Mouse (Mus musculus) embryonic facial prominence, embryonic 15.5 days (tissue): ENCODE data around the gene U2af1l4. TPM values are rescaled to one million over a fixed set of nuclear protein-coding genes. Genes with fewer than 3 reads are reported as not detected.

Source experiments
- ATAC-seq: fragments of 200-750 bp; cut with Nextera tagmentation; 2 replicates; pipeline ENCODE4 v1.8.0; 2017; ENCODE audit warnings: low read depth, moderate TSS enrichment; ENCODE audit not compliant: insufficient number of reproducible peaks, low FRiP score, low TSS enrichment
- H3K27ac ChIP-seq: fragments of 300-500 bp; sonication (generic); replicated peaks from 2 replicates; pipeline ENCODE4 v1.5.1; 2015; ENCODE audit warnings: mild to moderate bottlenecking, inconsistent platforms
- H3K27me3 ChIP-seq: fragments of 300-500 bp; sonication (generic); 2 replicates; pipeline ENCODE4 v1.6.1; 2015; ENCODE audit warnings: inconsistent platforms
- H3K36me3 ChIP-seq: fragments of 300-500 bp; sonication (generic); 2 replicates; pipeline ENCODE4 v1.6.1; 2015; ENCODE audit warnings: mild to moderate bottlenecking, inconsistent platforms
- H3K4me1 ChIP-seq: fragments of 300-500 bp; sonication (generic); 2 replicates; pipeline ENCODE4 v1.6.1; 2015; ENCODE audit warnings: inconsistent platforms
- H3K4me2 ChIP-seq: fragments of 300-500 bp; sonication (generic); replicated peaks from 2 replicates; pipeline ENCODE4 v1.6.1; 2015; ENCODE audit warnings: mild to moderate bottlenecking, inconsistent platforms
- H3K4me3 ChIP-seq: fragments of 300-500 bp; sonication (generic); replicated peaks from 2 replicates; pipeline ENCODE4 v1.5.1; 2015; ENCODE audit warnings: mild to moderate bottlenecking, inconsistent platforms
- H3K9ac ChIP-seq: fragments of 300-500 bp; sonication (generic); 2 replicates; pipeline ENCODE4 v1.6.1; 2015; ENCODE audit warnings: inconsistent platforms
- H3K9me3 ChIP-seq: fragments of 300-500 bp; sonication (generic); replicated peaks from 2 replicates; pipeline ENCODE4 v1.6.1; 2016; ENCODE audit warnings: inconsistent platforms
- WGBS: fragments of 180-500 bp; shearing (Covaris S2); methylation state at CpG from one replicate; pipeline ENCODE4 v1.1.7; 2015; 5-methylcytosine and 5-hydroxymethylcytosine counted together
- polyA plus RNA-seq: library from polyadenylated mRNA; unstranded; fragments of >200 nt; fragmentation: Nextera tagmentation; extraction: Ambion mirVana; gene quantifications from 2 replicates; pipeline ENCODE4 v1.2.1, GENCODE M21; 2015

The U2af1l4 gene
- 83.7 and 86.6 TPM in 2 replicates for polyA plus RNA-seq

DNA sequence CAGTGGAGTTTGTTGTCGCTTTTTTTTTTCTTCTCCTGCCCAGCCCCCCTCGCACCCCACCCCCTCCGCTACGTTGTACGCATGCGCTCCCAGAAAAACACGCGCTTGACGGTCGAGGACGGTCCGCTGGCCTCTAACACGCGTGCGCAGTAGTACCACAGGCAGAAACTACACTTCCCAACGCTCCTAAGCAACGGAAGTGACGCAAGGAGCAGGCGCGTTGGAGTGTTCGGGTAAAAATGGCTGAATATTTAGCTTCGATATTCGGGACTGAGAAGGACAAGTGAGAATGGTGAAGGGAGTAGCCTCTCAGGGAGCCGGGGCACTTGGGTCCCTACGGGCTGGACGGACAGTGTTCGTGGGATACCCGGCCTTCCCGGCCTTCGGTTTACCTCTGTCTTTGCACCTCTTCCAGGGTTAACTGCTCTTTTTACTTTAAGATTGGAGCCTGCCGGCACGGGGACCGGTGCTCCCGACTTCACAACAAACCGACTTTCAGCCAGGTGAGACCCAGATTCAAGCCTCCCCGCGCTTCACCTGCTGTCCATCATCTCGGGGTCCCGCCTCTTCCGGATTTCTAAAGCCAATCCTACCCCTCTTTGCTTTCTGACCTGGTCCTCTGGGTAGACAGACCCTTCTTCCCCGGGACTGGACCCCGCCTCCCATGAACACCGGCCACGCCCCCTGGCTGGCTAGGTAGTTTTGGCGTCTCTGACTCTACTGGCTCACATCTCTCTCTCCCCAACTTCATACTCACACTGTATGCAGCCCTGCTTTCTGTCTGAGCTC lies at the start of gene U2af1l4, which contains the start of the genes Gm49396 and Psenen:
U2af1l4 (plus strand) TSS at position 185 of the 789 bp plus-strand sequence.
Gm49396 (plus strand) TSS at position 228 of the 789 bp plus-strand sequence.
Psenen (minus strand) TSS at position 511 of the 789 bp plus-strand sequence.
- H3K27me3 ChIP-seq = no peaks in the 10 kb centered on the region
- peak within 1 kb of the TSS; percentile 86 for H3K9ac ChIP-seq
- peak within 1 kb of the TSS; percentile 98 for H3K27ac ChIP-seq
- WGBS = under 1% methylated on average over 45 of the region's 45 CpGs
- no peaks in the 10 kb centered on the region for H3K9me3 ChIP-seq
- peak within 1 kb of the TSS; percentile 81 for H3K4me2 ChIP-seq
- peak; percentile 90 for ATAC-seq
- peak within 1 kb of the TSS; percentile 94 for H3K4me3 ChIP-seq
- peaks cover 28% of the 10 kb centered on the region for H3K4me1 ChIP-seq
- H3K36me3 ChIP-seq = peaks cover 19% of the 10 kb centered on the region

DNA sequence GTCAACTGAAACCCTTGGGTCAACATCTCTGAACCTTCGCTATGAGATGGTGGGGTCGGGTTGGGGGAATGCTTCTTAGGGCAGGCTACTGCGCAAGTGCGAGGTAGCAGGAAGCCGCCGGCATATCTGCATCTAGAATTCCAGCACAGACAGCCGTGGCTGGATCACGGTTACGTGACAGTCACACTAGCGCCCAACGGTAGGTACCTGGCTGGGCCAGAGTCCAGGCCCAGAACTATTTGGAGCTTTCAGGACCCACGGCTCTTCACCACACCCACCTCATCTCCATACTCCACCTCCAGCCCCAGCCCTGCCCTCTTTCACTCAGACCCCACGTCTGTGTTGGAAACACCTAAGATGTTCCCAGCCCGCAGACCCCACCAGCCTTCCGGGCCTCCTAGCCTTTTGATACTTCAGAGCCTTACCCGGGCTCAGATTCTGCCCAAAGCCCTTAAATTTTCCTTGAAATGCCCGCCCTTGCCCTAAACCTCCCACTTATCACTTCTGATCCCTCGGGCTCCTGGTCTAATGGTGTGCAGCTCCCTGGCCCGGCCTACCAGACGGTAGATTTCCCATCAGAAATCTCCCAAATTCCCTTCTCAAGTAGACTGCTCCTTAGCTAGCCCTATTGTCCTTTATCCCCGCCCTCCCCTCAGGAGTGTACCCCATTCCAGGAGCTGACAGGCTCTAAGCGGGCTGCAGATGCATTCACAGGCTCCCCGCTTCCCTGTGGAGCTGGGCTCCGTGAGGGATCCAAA lies 47.9 kb upstream of the U2af1l4 start:
- Histone ChIP-seq H3K9ac (no peak overlapping the region), H3K9me3 (no peaks in the 10 kb centered on the region), H3K4me2 (no peak overlapping the region), H3K4me1 (no peaks in the 10 kb centered on the region), H3K36me3 (no peaks in the 10 kb centered on the region), H3K27me3 (no peaks in the 10 kb centered on the region), H3K27ac (no peak overlapping the region), H3K4me3 (no peak overlapping the region)
- no peak for ATAC-seq
- 58% methylated on average over 24 of the region's 24 CpGs for WGBS

DNA sequence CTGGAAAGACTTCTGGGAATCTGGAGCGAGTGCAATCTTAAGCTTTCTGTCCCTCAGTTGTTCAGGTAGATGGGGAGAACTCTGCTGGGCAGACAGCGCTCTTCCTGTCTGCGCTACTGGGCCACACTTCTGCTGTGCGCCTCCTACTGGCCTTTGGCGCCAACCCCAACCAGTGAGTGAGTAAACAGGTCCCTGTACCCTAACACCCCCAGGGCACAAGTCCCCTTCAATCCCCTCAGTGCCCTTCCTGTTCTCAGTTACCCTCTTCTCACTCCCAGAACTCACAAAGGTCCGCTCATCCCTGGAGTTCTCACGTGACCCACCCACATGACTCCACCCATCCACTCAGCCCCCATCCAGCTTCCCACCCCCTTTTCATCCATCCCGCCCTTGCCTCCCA lies 44.8 kb upstream of the U2af1l4 start:
- Histone ChIP-seq H3K27me3 (no peaks in the 10 kb centered on the region), H3K4me1 (no peaks in the 10 kb centered on the region), H3K9me3 (no peaks in the 10 kb centered on the region), H3K4me3 (no peak overlapping the region), H3K36me3 (peaks cover 7% of the 10 kb centered on the region; the same call in 1 of the 2 replicates), H3K4me2 (no peak overlapping the region), H3K9ac (no peak overlapping the region), H3K27ac (no peak overlapping the region)
- 36% methylated on average over 8 of the region's 8 CpGs for WGBS
- no peak for ATAC-seq

DNA sequence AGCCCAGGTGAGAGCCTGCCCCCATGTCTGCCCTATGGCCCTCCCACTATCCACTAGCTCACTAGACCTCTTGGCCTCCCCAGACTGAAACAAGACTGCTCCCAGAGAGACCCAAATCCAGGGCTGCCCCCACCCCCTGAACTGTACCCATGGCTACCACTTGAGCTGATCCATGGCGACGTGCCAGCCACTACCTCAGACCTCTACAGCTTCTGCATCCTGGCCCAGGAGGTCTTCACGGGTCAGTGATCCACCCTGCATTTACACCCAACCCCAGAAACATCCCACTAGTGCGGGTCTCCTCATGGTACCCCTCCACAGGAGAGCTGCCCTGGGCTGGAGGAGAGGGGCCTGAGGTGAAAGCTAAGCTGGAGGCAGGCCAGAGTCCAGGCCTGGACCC lies 42.7 kb upstream of the U2af1l4 start:
- no peaks in the 10 kb centered on the region for H3K9me3 ChIP-seq
- H3K27ac ChIP-seq = no peak overlapping the region
- H3K9ac ChIP-seq = no peak overlapping the region
- no peak for ATAC-seq
- no peak overlapping the region for H3K4me3 ChIP-seq
- H3K4me2 ChIP-seq = no peak overlapping the region
- H3K4me1 ChIP-seq = no peaks in the 10 kb centered on the region
- H3K36me3 ChIP-seq = peaks cover 19% of the 10 kb centered on the region; the same call in 1 of the 2 replicates
- 76% methylated on average over 4 of the region's 4 CpGs for WGBS
- no peaks in the 10 kb centered on the region for H3K27me3 ChIP-seq

DNA sequence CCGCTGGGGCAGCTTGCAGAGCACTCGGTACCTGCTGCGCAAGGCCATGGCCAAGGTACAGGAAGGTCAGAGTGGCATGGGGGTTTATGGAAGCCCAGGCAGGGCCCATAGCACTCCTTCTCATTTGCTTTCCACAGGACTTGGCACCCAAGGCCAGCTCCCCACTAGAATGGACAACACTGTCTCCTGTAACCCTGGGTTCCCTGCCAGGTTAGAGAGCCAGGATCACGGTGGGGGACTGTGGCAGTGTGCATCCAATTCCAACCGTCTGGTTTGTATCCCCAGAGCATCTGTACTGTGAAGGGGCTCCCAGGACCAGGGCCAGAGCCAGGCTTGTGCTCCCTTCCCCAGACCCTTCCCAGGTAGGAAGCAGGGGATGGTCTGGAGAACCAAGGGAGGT lies 42.2 kb upstream of the U2af1l4 start:
- Histone ChIP-seq H3K9me3 (no peaks in the 10 kb centered on the region), H3K4me2 (no peak overlapping the region), H3K4me1 (peaks cover 3% of the 10 kb centered on the region), H3K36me3 (peaks cover 19% of the 10 kb centered on the region; the same call in 1 of the 2 replicates), H3K4me3 (no peak overlapping the region), H3K27me3 (no peaks in the 10 kb centered on the region), H3K27ac (no peak overlapping the region), H3K9ac (no peak overlapping the region)
- 65% methylated on average over 5 of the region's 5 CpGs for WGBS
- no peak for ATAC-seq

DNA sequence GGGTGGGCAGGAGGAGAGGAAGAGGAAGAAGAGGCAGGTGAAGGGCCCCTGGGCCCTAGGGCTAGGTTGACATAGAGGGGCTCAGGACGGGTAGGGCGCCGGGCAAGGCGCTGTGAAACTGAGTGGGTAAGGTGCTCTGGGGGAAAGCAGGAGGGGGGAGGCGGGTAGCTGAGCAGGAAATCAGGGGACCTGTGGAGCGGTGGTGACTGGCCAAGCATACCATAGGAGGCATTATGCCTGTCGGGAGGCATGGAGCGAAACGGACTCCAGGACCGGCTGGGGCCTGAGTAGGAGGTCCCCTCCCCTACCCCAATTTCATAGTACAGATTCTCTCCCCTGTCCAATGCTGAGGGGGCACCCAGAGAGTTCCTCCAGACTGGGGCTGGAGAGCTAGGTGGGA lies 40.2 kb upstream of the U2af1l4 start:
- no peak overlapping the region for H3K27ac ChIP-seq
- no peak for ATAC-seq
- no peaks in the 10 kb centered on the region for H3K9me3 ChIP-seq
- H3K9ac ChIP-seq = no peak overlapping the region
- H3K27me3 ChIP-seq = no peaks in the 10 kb centered on the region
- H3K4me3 ChIP-seq = no peak overlapping the region
- WGBS = 79% methylated on average over 10 of the region's 10 CpGs
- peaks cover 15% of the 10 kb centered on the region for H3K4me1 ChIP-seq
- no peak overlapping the region for H3K4me2 ChIP-seq
- peaks cover 26% of the 10 kb centered on the region for H3K36me3 ChIP-seq

DNA sequence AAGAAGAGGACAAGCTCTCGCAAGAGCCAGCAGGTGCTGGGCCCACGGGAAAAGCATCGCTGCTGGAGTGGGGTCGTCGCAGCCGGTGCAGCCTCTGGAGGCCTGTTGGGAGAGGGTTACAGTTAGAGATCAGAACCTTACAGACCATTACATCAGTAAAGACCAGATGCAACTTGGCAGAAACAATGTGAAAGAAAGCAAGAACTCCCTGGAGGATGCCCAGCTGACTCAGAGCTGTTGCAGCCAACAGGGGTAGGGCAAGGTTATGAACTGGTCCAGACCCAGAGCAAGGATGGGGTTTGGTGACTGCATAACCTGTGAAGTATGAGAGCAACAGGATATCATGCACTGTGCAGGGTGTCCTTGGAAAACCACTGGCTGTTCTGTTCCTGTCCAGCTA lies 38.6 kb upstream of the U2af1l4 start:
- Histone ChIP-seq H3K9ac (no peak overlapping the region), H3K9me3 (no peaks in the 10 kb centered on the region), H3K4me2 (no peak overlapping the region), H3K27ac (no peak overlapping the region), H3K27me3 (no peaks in the 10 kb centered on the region), H3K36me3 (peaks cover 42% of the 10 kb centered on the region), H3K4me1 (peaks cover 15% of the 10 kb centered on the region), H3K4me3 (no peak overlapping the region)
- no peak for ATAC-seq
- WGBS = 75% methylated on average over 6 of the region's 6 CpGs

DNA sequence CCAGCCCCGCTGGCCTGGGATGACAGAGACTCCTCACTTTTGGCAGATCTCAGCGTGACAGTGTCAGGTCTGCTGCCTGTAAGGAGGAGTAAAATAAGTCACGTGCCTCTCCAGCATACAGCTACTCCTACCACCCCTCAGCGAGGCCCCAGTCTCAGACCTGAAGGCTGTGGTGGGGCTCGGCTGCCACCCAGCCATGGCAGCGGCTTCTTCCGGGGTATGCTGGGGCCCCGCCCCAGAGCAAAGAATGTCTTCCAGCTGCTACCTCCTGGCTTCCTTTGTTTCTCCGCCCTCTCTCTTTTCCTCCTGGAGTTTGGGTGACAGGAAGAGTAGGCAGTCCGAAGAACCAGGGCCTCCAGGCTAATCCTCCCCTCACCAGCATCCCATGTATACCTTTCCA lies 37.1 kb upstream of the U2af1l4 start:
- Histone ChIP-seq H3K4me3 (peak overlapping the region; percentile 26), H3K27ac (peak overlapping the region; percentile 79), H3K4me1 (peaks cover 15% of the 10 kb centered on the region), H3K9me3 (no peaks in the 10 kb centered on the region), H3K36me3 (peaks cover 54% of the 10 kb centered on the region), H3K9ac (0 out of 2 replicates have a peak overlapping the region, but pooled peaks have one; percentile 31), H3K27me3 (no peaks in the 10 kb centered on the region), H3K4me2 (peak overlapping the region; percentile 48)
- peak; percentile 44; the same call in 1 of the 2 replicates for ATAC-seq
- 13% methylated on average over 10 of the region's 10 CpGs for WGBS

DNA sequence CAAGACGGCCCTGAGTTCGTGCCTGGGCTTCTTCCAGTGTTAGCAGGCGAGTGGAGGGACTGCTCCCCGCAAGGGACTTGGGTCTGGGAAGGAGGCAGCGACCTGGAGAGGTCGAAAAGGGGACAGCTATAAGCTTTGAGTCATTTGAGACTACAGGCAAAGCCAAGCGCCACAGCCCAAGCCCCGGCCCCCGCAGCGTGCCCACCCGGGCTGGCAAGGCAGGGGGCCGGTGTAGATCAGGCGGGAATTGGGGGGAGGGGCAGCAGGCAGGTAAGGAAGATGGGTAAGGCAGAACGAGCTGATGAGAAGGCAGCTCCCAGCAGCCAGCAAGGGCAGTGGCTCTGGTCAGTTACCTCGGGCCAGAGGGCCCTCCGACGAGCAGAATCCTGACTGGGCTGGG lies 36.7 kb upstream of the U2af1l4 start:
- H3K4me1 ChIP-seq = peaks cover 15% of the 10 kb centered on the region
- peak overlapping the region; percentile 31; the same call in 1 of the 2 replicates for H3K9ac ChIP-seq
- H3K9me3 ChIP-seq = no peaks in the 10 kb centered on the region
- WGBS = 14% methylated on average over 17 of the region's 17 CpGs
- H3K27ac ChIP-seq = peak overlapping the region; percentile 79
- H3K4me3 ChIP-seq = peak overlapping the region; percentile 26
- no peak for ATAC-seq
- no peaks in the 10 kb centered on the region for H3K27me3 ChIP-seq
- H3K4me2 ChIP-seq = peak overlapping the region; percentile 48
- peaks cover 56% of the 10 kb centered on the region for H3K36me3 ChIP-seq

DNA sequence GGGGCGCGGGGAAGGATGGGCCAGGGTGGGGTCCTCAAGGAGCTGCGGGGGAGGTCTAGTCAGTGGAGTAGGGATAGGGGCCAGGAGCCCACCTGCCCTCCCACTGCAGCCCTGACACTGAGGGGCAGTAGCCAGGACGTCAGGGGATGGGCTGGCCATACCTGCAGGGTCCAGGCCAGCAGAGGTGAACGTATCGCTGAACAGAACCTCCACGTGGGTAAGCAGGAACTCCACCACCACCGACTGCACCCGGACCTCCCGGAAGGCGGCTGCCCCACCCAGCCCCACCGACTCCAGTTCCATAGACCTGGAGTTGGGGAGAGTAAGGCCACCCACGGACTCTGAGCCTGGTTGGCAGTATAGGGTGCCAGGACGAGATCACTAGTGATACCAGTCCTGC lies 36.1 kb upstream of the U2af1l4 start:
- H3K36me3 ChIP-seq = peaks cover 62% of the 10 kb centered on the region
- H3K27me3 ChIP-seq = no peaks in the 10 kb centered on the region
- no peaks in the 10 kb centered on the region for H3K9me3 ChIP-seq
- H3K4me3 ChIP-seq = peak overlapping the region; percentile 26; the same call in 1 of the 2 replicates
- peaks cover 15% of the 10 kb centered on the region for H3K4me1 ChIP-seq
- ATAC-seq = no peak
- peak overlapping the region; percentile 79 for H3K27ac ChIP-seq
- no peak overlapping the region for H3K9ac ChIP-seq
- peak overlapping the region; percentile 48 for H3K4me2 ChIP-seq
- WGBS = 66% methylated on average over 14 of the region's 14 CpGs

DNA sequence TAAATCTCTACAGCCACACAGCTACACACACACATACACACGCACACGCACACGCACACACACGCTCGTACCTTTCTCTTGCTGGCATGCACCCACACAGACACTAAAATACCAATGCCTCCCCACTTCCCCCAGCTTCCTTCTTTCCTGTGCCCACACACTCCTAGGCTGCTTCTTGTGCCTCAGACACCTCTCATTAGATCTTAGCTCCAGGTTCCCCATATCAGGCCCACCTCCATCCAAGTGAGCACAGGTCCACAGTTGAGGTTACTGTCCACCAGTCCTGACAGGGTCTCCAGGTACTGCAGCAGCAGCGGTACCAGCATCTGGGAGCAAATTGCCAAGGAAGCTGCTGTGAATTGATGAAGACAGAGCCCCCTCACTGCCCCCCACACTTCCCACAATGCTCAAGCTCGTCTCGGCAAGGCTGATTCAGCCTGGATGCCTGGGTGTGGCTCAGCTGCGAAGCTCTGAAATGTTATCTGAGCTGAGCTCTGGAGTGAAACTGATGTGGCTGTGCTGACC lies 31.7 kb upstream of the U2af1l4 start:
- no peak overlapping the region for H3K4me2 ChIP-seq
- no peak overlapping the region for H3K9ac ChIP-seq
- no peaks in the 10 kb centered on the region for H3K9me3 ChIP-seq
- no peaks in the 10 kb centered on the region for H3K27me3 ChIP-seq
- no peak for ATAC-seq
- no peak overlapping the region for H3K27ac ChIP-seq
- H3K4me3 ChIP-seq = no peak overlapping the region
- H3K4me1 ChIP-seq = peaks cover 34% of the 10 kb centered on the region
- peaks cover 47% of the 10 kb centered on the region for H3K36me3 ChIP-seq
- WGBS = 67% methylated on average over 9 of the region's 9 CpGs
